Mouse (Mus musculus) stomach, embryonic 16.5 days (tissue): Measurements from ENCODE around the gene 1700067K01Rik. TPM values are rescaled to one million over a fixed set of nuclear protein-coding genes. Genes with fewer than 3 reads are reported as not detected.

Experiments
- ATAC-seq: fragments of 200-750 bp; cut with Nextera tagmentation; 2 replicates; pipeline ENCODE4 v1.8.0; 2017; ENCODE audit warnings: moderate number of reproducible peaks, moderate TSS enrichment; ENCODE audit not compliant: insufficient read depth, low FRiP score
- H3K27ac ChIP-seq: fragments of 300-500 bp; sonication (generic); 2 replicates; pipeline ENCODE4 v1.5.1; 2014; ENCODE audit warnings: low read length
- H3K27me3 ChIP-seq: fragments of 300-500 bp; sonication (generic); 2 replicates; pipeline ENCODE4 v1.6.1; 2014; ENCODE audit warnings: low read length, control low read depth, mixed read lengths; ENCODE audit not compliant: control insufficient read depth, insufficient read depth
- H3K36me3 ChIP-seq: fragments of 300-500 bp; sonication (generic); 2 replicates; pipeline ENCODE4 v1.6.1; 2014; ENCODE audit warnings: low read length; ENCODE audit not compliant: control insufficient read depth, insufficient read depth
- H3K4me1 ChIP-seq: fragments of 300-500 bp; sonication (generic); 2 replicates; pipeline ENCODE4 v1.6.1; 2014; ENCODE audit warnings: low read length, control low read depth, mixed read lengths; ENCODE audit not compliant: control insufficient read depth, insufficient read depth
- H3K4me2 ChIP-seq: fragments of 300-500 bp; sonication (generic); 2 replicates; pipeline ENCODE4 v1.6.1; 2014; ENCODE audit warnings: low read depth, low read length, mixed read lengths
- H3K4me3 ChIP-seq: fragments of 300-500 bp; sonication (generic); replicated peaks from 2 replicates; pipeline ENCODE4 v1.5.1; 2014; ENCODE audit warnings: mild to moderate bottlenecking, low read length
- H3K9ac ChIP-seq: fragments of 300-500 bp; sonication (generic); 2 replicates; pipeline ENCODE4 v1.6.1; 2014; ENCODE audit warnings: low read length
- H3K9me3 ChIP-seq: fragments of 300-500 bp; sonication (generic); replicated peaks from 2 replicates; pipeline ENCODE4 v1.6.1; 2016; ENCODE audit warnings: low read length, control low read depth; ENCODE audit not compliant: control insufficient read depth
- WGBS: fragments of 180-500 bp; shearing (Covaris S2); extraction: QIAGEN DNeasy Blood & Tissue Kit; methylation state at CpG from one replicate; pipeline ENCODE4 v1.1.7; 2014; 5-methylcytosine and 5-hydroxymethylcytosine counted together
- polyA plus RNA-seq: library from polyadenylated mRNA; unstranded; fragments of >200 nt; fragmentation: Nextera tagmentation; extraction: Ambion mirVana; gene quantifications from 2 replicates; pipeline ENCODE4 v1.2.1, GENCODE M21; 2015

Gene 1700067K01Rik
- polyA plus RNA-seq, 1 experiment from 2014 or later, result 0.58 TPM

DNA sequence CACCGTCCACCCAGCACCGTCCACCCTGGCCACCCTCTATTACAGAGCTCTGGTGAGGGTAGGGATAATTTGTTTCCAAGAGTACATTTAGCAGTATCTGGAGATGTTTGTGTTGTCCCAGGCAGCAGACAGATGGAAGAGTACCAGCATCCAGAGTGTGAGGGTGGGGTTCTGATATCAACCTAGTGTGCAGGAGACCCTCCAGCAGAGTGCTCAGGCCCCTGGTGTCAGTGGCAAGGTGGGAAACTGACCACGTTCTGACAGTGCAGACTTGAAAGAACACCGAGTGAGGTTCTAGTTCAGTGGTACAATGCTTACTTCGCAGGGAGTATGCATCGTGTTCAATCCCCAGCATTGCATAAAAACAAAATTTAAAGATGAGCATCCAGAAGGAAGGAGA lies 29.6 kb upstream of the 1700067K01Rik start:
- H3K27me3 ChIP-seq, result no peaks in the 10 kb centered on the region
- no peaks in the 10 kb centered on the region; the same call in 1 of the 2 replicates for H3K36me3 ChIP-seq
- H3K4me2 ChIP-seq, result peak overlapping the region; percentile 78
- 81% methylated on average over 6 of the region's 6 CpGs for WGBS
- no peak overlapping the region for H3K27ac ChIP-seq
- H3K4me1 ChIP-seq, result peaks cover 20% of the 10 kb centered on the region; the same call in 1 of the 2 replicates
- no peaks in the 10 kb centered on the region for H3K9me3 ChIP-seq
- peak overlapping the region; percentile 83; the same call in 1 of the 2 replicates for H3K4me3 ChIP-seq
- H3K9ac ChIP-seq, result no peak overlapping the region
- no peak for ATAC-seq

GRCm38 (mm10) chr8:83972150-83973120 lies 28.9 kb upstream of the 1700067K01Rik start, which contains the start of gene Prkaca:
Prkaca (plus strand) TSS chr8:83972993.
- peak within 1 kb of the TSS; percentile 46 for H3K27ac ChIP-seq
- H3K9ac ChIP-seq, result peak within 1 kb of the TSS; percentile 89
- under 1% methylated on average over 82 of the region's 94 CpGs for WGBS
- H3K4me3 ChIP-seq, result peak within 1 kb of the TSS; percentile 83
- no peaks in the 10 kb centered on the region; the same call in 1 of the 2 replicates for H3K36me3 ChIP-seq
- H3K4me1 ChIP-seq, result peaks cover 28% of the 10 kb centered on the region
- H3K9me3 ChIP-seq, result no peaks in the 10 kb centered on the region
- H3K4me2 ChIP-seq, result peak within 1 kb of the TSS; percentile 93
- peak; percentile 99 for ATAC-seq
- H3K27me3 ChIP-seq, result no peaks in the 10 kb centered on the region

DNA sequence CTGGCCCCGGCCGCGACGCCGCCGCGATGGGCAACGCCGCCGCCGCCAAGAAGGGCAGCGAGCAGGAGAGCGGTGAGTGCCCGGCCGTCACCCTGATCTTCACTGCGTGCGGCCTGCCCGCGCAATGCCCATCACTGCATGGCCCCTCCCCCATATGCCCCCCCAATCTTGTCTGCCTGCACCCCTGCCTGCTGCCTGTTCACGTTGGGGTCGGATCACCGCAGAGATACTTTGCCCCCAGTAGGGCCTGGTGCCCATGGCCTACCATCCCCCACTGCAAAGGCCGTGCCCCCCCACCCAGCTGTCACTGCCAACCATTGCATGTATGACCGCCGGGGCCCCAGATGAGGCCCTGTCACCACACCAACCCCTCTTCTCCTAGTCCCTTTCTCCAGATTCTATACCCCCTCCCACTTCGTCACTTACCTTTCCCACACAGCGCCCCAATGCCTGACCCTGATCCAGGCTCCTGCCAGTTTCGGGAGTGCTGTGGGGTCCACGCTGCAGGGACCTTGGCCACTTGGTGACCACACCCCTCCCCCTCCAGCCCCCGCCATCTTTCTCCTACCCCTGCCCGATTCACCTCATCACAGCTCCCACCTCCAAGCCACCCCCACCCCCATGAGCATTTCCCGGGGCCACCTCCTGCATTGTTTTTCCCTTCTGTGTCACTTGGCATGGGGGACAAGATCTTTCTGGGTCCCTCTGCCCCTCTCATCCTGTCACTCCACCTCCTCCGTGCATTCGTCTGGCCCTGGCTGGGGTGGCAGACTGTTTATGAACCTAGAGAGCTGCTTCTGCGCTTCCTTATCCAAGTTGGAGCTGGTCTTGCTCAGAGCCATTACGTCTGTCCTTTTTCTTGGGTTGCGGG lies 27.9 kb upstream of the 1700067K01Rik start:
- H3K27ac ChIP-seq, result peak overlapping the region; percentile 46; the same call in 1 of the 2 replicates
- peak overlapping the region; percentile 89 for H3K9ac ChIP-seq
- peak overlapping the region; percentile 93 for H3K4me2 ChIP-seq
- 3% methylated on average over 36 of the region's 37 CpGs for WGBS
- no peaks in the 10 kb centered on the region for H3K36me3 ChIP-seq
- ATAC-seq, result 0 out of 2 replicates have a peak, but pooled peaks have one; percentile 0
- no peaks in the 10 kb centered on the region for H3K9me3 ChIP-seq
- H3K4me3 ChIP-seq, result peak overlapping the region; percentile 83
- H3K27me3 ChIP-seq, result no peaks in the 10 kb centered on the region
- H3K4me1 ChIP-seq, result peaks cover 32% of the 10 kb centered on the region

GRCm38 (mm10) chr8:83974521-83974920 lies 26.8 kb upstream of the 1700067K01Rik start:
- no peak overlapping the region for H3K4me3 ChIP-seq
- ATAC-seq, result no peak
- no peaks in the 10 kb centered on the region for H3K36me3 ChIP-seq
- WGBS, result 80% methylated on average over 4 of the region's 4 CpGs
- no peaks in the 10 kb centered on the region for H3K27me3 ChIP-seq
- H3K9ac ChIP-seq, result no peak overlapping the region; the same call in 1 of the 2 replicates
- no peak overlapping the region for H3K4me2 ChIP-seq
- no peaks in the 10 kb centered on the region for H3K9me3 ChIP-seq
- H3K27ac ChIP-seq, result no peak overlapping the region
- peaks cover 32% of the 10 kb centered on the region for H3K4me1 ChIP-seq

GRCm38 (mm10) chr8:83976101-83976630 lies 25.1 kb upstream of the 1700067K01Rik start:
- Histone ChIP-seq H3K4me2 (no peak overlapping the region), H3K36me3 (0 out of 2 replicates have a peak, but pooled peaks cover under 1% of the 10 kb centered on the region), H3K27me3 (no peaks in the 10 kb centered on the region), H3K27ac (no peak overlapping the region), H3K9me3 (no peaks in the 10 kb centered on the region), H3K4me3 (no peak overlapping the region), H3K4me1 (peaks cover 32% of the 10 kb centered on the region), H3K9ac (no peak overlapping the region)
- no peak for ATAC-seq
- 81% methylated on average over 4 of the region's 4 CpGs for WGBS

GRCm38 (mm10) chr8:83976779-83977350 lies 24.4 kb upstream of the 1700067K01Rik start:
- Histone ChIP-seq H3K9me3 (no peaks in the 10 kb centered on the region), H3K9ac (no peak overlapping the region), H3K27me3 (no peaks in the 10 kb centered on the region), H3K4me3 (no peak overlapping the region), H3K4me2 (no peak overlapping the region), H3K36me3 (peaks cover 7% of the 10 kb centered on the region; the same call in 1 of the 2 replicates), H3K27ac (no peak overlapping the region), H3K4me1 (peaks cover 29% of the 10 kb centered on the region)
- WGBS, result 85% methylated on average over 5 of the region's 5 CpGs
- no peak for ATAC-seq

GRCm38 (mm10) chr8:83977646-83978045 lies 23.7 kb upstream of the 1700067K01Rik start:
- H3K27me3 ChIP-seq, result no peaks in the 10 kb centered on the region
- no peak overlapping the region for H3K27ac ChIP-seq
- peaks cover 14% of the 10 kb centered on the region; the same call in 1 of the 2 replicates for H3K36me3 ChIP-seq
- no peak for ATAC-seq
- peak overlapping the region; percentile 34; the same call in 1 of the 2 replicates for H3K9ac ChIP-seq
- 51% methylated on average over 6 of the region's 6 CpGs for WGBS
- H3K4me1 ChIP-seq, result peaks cover 27% of the 10 kb centered on the region
- H3K4me3 ChIP-seq, result no peak overlapping the region
- H3K4me2 ChIP-seq, result no peak overlapping the region
- no peaks in the 10 kb centered on the region for H3K9me3 ChIP-seq

- H3K36me3 ChIP-seq, result peaks cover 14% of the 10 kb centered on the region
- H3K27ac ChIP-seq, result no peak overlapping the region
- WGBS, result 76% methylated on average over 9 of the region's 9 CpGs
- H3K9ac ChIP-seq, result no peak overlapping the region
- H3K4me3 ChIP-seq, result no peak overlapping the region
- ATAC-seq, result no peak
- H3K27me3 ChIP-seq, result no peaks in the 10 kb centered on the region
- H3K4me1 ChIP-seq, result peaks cover 27% of the 10 kb centered on the region
- no peak overlapping the region for H3K4me2 ChIP-seq
- no peaks in the 10 kb centered on the region for H3K9me3 ChIP-seq
These were observed 23.1 kb upstream of the 1700067K01Rik start for GRCm38 (mm10) chr8:83978200-83978599.
